Mouse (Mus musculus) spleen, adult 10 weeks (tissue): ENCODE results near the gene Pvrig. TPM values are rescaled to one million over a fixed set of nuclear protein-coding genes. Genes with fewer than 3 reads are reported as not detected.

Experiments used
- polyA plus RNA-seq: library from polyadenylated mRNA; stranded (reverse); fragments of 350-450 nt; fragmentation: Illumina TruSeq; extraction: RNeasy Lipid Tissue Mini Kit (QIAGEN cat#74804); gene quantifications from one replicate; pipeline ENCODE4 v1.2.3, GENCODE M21; 2015; ENCODE audit warnings: low replicate concordance; ENCODE audit not compliant: insufficient read depth

Pvrig gene
- polyA plus RNA-seq: 6.7 TPM

DNA sequence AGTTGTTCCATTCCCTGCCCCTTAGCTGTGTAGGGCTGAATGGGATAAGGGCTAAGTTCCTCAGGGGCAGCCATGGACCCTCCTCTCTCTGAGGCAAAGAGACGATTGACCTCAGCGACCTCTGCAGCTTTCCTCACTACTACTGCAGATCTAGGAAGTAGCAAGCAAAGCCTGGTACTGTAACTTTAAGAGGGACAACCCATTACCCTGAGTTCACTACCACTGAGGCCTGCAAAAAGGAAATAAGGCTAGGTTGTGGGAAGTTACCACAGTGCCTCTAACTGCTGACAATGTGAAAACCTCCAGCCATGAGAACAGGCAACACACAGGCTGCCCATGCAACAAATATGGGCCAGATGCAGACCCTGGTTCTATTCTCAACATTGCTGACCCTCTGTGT lies at the start of gene Pvrig:
Pvrig (plus strand) TSS at position 301 of the 400 bp plus-strand sequence.

Other genes with a start within 250 kb of the Pvrig start
- gene Zscan21, start 225.1 kb upstream of the Pvrig start, polyA plus RNA-seq: 19.8 TPM
- gene Zfp113, start 186.2 kb upstream of the Pvrig start, polyA plus RNA-seq: 13.6 TPM
- gene Cops6, start 180.9 kb upstream of the Pvrig start, polyA plus RNA-seq: 87.2 TPM
- gene Ap4m1, start 170.0 kb upstream of the Pvrig start, polyA plus RNA-seq: 27.2 TPM
- 78.9 TPM for gene Mcm7, start 169.5 kb upstream of the Pvrig start, polyA plus RNA-seq
- gene Taf6, start 154.5 kb upstream of the Pvrig start, polyA plus RNA-seq: 25.7 TPM
- 29.8 TPM for gene Cnpy4, start 154.5 kb upstream of the Pvrig start, polyA plus RNA-seq
- 1.4 TPM for gene Mblac1, start 147.6 kb upstream of the Pvrig start, polyA plus RNA-seq
- 2.1 TPM for gene Nxpe5, start 116.1 kb upstream of the Pvrig start, polyA plus RNA-seq
- gene Lamtor4, start 86.5 kb upstream of the Pvrig start, polyA plus RNA-seq: 18.6 TPM
- gene BC037034, start 77.9 kb upstream of the Pvrig start, polyA plus RNA-seq: 30.6 TPM
- 0.12 TPM for gene Gal3st4, start 69.1 kb upstream of the Pvrig start, polyA plus RNA-seq
- not detected for gene Gm43720, start 62.0 kb upstream of the Pvrig start, polyA plus RNA-seq
- gene Gpc2, start 62.0 kb upstream of the Pvrig start, polyA plus RNA-seq: 3.7 TPM
- 2.2 TPM for gene Stag3, start 61.7 kb upstream of the Pvrig start, polyA plus RNA-seq
- 20.5 TPM for gene Zfp157, start 99.5 kb downstream of the Pvrig start, polyA plus RNA-seq
- not detected for gene 1700123K08Rik, start 222.8 kb downstream of the Pvrig start, polyA plus RNA-seq